In the genomic region with DNA sequence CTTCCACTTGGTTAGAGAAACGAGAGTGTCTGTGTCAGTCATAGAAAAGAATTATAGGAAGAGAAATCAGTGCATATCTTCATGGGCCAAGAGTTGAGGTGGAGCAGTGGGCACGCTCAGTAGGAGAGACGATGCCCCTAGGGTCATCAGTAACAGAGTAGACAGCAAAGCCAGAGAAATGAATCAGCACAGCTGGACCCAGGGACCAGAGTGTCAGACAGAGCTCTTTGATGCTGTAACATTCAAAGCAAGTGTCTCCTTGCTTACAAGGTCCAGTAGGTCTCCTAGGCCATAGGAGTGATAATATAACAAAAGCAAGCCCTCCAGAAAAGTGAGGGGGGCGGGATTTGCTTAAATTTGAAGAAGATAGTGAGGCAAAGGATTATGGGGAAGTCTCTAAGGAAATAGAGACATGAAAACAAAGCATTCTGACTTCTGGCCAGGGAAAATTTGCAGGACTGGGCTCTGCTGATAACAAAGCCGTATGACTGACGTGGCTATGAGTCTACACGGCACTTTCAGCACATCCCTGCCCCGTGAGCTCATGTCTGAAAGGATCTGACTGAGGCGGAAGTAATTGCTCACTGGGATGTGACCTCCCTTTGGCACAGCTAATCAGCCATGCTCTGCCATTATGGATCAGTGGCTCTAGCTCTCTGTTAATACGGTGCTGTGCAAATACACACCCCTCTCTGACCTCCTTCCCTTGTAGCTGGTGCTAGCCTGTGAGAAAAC, we compare ENCODE assay signal across 9 mouse cellular contexts.
A peak's percentile ranks its signal among the peaks of the same experiment; 100 is the strongest.
DNase-seq lines count a peak whose midpoint lies in the region; ATAC-seq lines count a peak whose summit lies in the region.
"Had no signal": no experiment of that assay in that cellular context is flagged by ENCODE, and none has a peak within 500 bp of the region (broad histone marks: within the 10 kb centered on the region; RNA-seq: fewer than 3 reads in every experiment).

No protein-coding gene starts in this region.

- H3K9ac ChIP-seq in midbrain, embryonic 16.5 days (ENCODE audit: low read depth, low read length): no peak overlapping the region

- no peak overlapping the region for H3K4me2 ChIP-seq in midbrain, embryonic 16.5 days (ENCODE audit: low read length)

- H3K36me3 ChIP-seq in midbrain, embryonic 16.5 days (ENCODE audit: control insufficient read depth, insufficient read depth, low read length): no peaks in the 10 kb centered on the region

- no peaks in the 10 kb centered on the region for H3K27me3 ChIP-seq in midbrain, embryonic 16.5 days (ENCODE audit: control insufficient read depth, insufficient read depth, low read depth, low read length)

- no peak overlapping the region for H3K27ac ChIP-seq in midbrain, embryonic 16.5 days (ENCODE audit: low read length)

- 13% methylated on average over 10 of the region's 10 CpGs for WGBS in midbrain, embryonic 16.5 days

- DNase-seq in cerebellum, postnatal 14 days: peak; percentile 25 to 37
- no peak for DNase-seq in cerebellum, postnatal 36 days
- DNase-seq in adrenal gland, postnatal 25 days: peak; percentile 17
- peak; percentile 36 to 48 for DNase-seq in heart, postnatal 10 days
- no peak for DNase-seq in cerebellum, adult 11-12 months
- DNase-seq in thymus, postnatal 10 days (ENCODE audit: low spot score in 2 of 2): no peak
- DNase-seq in right cerebral cortex, postnatal 14 days: no peak
- DNase-seq: B cell, adult 2 months had no signal

- H3K4me3 ChIP-seq in midbrain, embryonic 16.5 days (ENCODE audit: low read depth, low read length): no peak overlapping the region

- H3K4me1 ChIP-seq in midbrain, embryonic 16.5 days (ENCODE audit: control insufficient read depth, insufficient read depth, low read length): peaks cover 6% of the 10 kb centered on the region

- peak; percentile 33; the same call in 1 of the 2 replicates for ATAC-seq in midbrain, embryonic 16.5 days

- intact Hi-C loops in heart, postnatal 10 days (cut with DNase I): no loop called here

- no peaks in the 10 kb centered on the region for H3K9me3 ChIP-seq in midbrain, embryonic 16.5 days (replicated peaks; ENCODE audit: control insufficient read depth, low read length, poor library complexity, severe bottlenecking)

Comparison
In these comparisons a context has a peak if more than half of its experiments do, and no peak if none do; other contexts are left out.
1. DNase-seq: peak in cerebellum, postnatal 14 days (2 of 2), adrenal gland, postnatal 25 days (single experiment) and heart, postnatal 10 days (2 of 2); none in cerebellum, postnatal 36 days (0 of 2), cerebellum, adult 11-12 months (single experiment), thymus, postnatal 10 days (0 of 2) and right cerebral cortex, postnatal 14 days (single experiment).